Mouse (Mus musculus) kidney, adult 2 months (tissue): ENCODE data around the gene Foxp2. TPM values are rescaled to one million over a fixed set of nuclear protein-coding genes. Genes with fewer than 3 reads are reported as not detected.

ENCODE experiments used
- DNase-seq: peaks from one replicate; pipeline ENCODE4 v3.0.0; 2021
- H3K27ac ChIP-seq: fragments of 200-500 bp; 2 replicates; pipeline ENCODE4 v1.5.1; 2012; ENCODE audit warnings: low read depth, low read length, control low read depth, inconsistent platforms; ENCODE audit not compliant: insufficient read depth
- H3K27me3 ChIP-seq: fragments of 200-500 bp; replicated peaks from 2 replicates; pipeline ENCODE4 v1.6.1; 2012; ENCODE audit warnings: mild to moderate bottlenecking, moderate library complexity, low read length, inconsistent platforms; ENCODE audit not compliant: control insufficient read depth, insufficient read depth
- H3K36me3 ChIP-seq: fragments of 200-500 bp; 2 replicates; pipeline ENCODE4 v1.6.1; 2012; ENCODE audit warnings: mild to moderate bottlenecking, moderate library complexity, low read length, inconsistent platforms; ENCODE audit not compliant: control insufficient read depth, insufficient read depth
- H3K4me1 ChIP-seq: fragments of 200-500 bp; 2 replicates; pipeline ENCODE4 v1.6.1; 2011; ENCODE audit warnings: low read length; ENCODE audit not compliant: control insufficient read depth, insufficient read depth
- H3K4me3 ChIP-seq: fragments of 200-500 bp; 2 replicates; pipeline ENCODE4 v1.5.1; 2011; ENCODE audit warnings: mild to moderate bottlenecking, low read depth, low read length, control low read depth; ENCODE audit not compliant: insufficient read depth
- CTCF ChIP-seq: fragments of 200-500 bp; conservative IDR thresholded peaks from 2 replicates; pipeline ENCODE4 v1.5.1; 2011; ENCODE audit warnings: low read depth, mild to moderate bottlenecking, control low read depth, low read length, moderate library complexity, mixed read lengths; ENCODE audit not compliant: insufficient read depth, insufficient read length
- POLR2A ChIP-seq: fragments of 200-500 bp; IDR thresholded peaks from one replicate; pipeline ENCODE4 v1.6.1; 2011; ENCODE audit warnings: low read depth, low read length, control low read depth
- WGBS: fragments of 180-500 bp; shearing (Covaris S2); methylation state at CpG from one replicate; pipeline ENCODE4 v1.1.7; 2018; 5-methylcytosine and 5-hydroxymethylcytosine counted together
- polyA plus RNA-seq: library from polyadenylated mRNA; depleted of rRNA; stranded (reverse); fragments of >200 nt; gene quantifications from 2 replicates; pipeline ENCODE4 v1.2.3, GENCODE M21; 2012; rRNA removed

Gene Foxp2
- polyA plus RNA-seq, 1 experiment, result 0.69 TPM

DNA sequence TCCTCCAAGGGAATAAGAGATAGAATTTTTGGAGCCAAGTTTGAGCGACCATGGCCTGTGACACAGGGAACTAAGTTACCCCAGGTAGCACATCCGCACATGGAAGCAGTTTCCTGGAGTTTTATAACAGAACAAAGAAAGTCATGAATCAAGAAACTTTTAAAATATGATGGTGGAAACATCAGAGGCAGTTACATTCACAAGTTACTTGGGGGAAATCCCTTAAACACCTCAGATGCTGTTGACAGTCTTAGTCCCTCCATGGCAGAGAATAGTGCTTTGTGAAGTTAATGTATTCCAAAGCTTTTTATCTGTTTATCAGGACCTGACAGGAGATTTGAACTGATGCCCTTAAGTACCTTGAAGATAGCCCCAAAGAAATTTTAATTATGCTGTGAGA lies 558.6 kb downstream of the Foxp2 start:
- H3K27me3 ChIP-seq, result no peaks in the 10 kb centered on the region
- H3K4me1 ChIP-seq, result no peaks in the 10 kb centered on the region
- 87% methylated on average over 2 of the region's 2 CpGs for WGBS

DNA sequence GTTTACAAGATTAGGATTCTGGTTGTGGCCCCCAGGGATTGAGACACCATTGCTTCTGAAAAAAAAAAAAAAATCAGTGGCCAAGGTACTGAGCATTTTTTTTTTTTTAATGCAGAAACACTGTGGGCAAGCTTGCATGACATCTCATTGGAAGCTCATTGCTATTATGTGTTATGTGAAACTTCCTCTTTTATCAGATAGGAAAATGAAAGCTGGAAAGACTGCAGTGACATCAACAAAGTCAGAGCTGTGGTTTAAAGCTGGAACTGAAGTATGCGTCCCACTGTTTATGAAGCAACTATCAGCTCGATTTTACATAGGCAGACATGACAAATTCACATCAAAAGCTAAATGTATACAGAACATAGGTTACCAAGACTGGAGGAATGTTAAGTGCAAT lies 562.2 kb downstream of the Foxp2 start:
- WGBS, result 81% methylated on average over 2 of the region's 2 CpGs
- H3K4me3 ChIP-seq, result no peak overlapping the region
- H3K4me1 ChIP-seq, result no peaks in the 10 kb centered on the region

More for the DNA sequence above, 558.6 kb downstream of the Foxp2 start:
- H3K4me3 ChIP-seq, result no peak overlapping the region
- TF ChIP-seq POLR2A (no peak), CTCF (no peak)
- no peak overlapping the region for H3K27ac ChIP-seq
- DNase-seq, result no peak
- no peaks in the 10 kb centered on the region for H3K36me3 ChIP-seq

DNA sequence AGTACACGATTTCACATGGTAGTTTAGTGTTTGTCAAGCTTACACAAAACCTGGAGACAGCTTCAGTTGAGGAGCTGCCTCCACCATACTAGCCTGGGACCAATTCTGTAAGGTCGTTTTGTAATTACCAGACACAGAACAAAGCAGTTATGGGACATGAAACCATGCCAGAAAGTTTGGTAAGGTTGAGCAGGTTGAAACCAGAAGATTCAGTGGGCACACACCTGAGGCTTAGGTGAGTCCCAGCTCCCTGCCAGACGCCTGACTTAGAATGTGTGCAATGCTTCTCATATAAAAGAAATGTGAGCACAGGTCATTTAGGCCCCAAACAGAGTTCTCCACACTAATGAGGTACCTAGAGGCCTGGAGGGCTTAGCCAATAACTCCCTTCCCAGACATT lies 564.3 kb downstream of the Foxp2 start:
- TF ChIP-seq POLR2A (no peak), CTCF (no peak)
- no peaks in the 10 kb centered on the region for H3K36me3 ChIP-seq
- DNase-seq, result peak; percentile 26
- WGBS, result 57% methylated on average over 3 of the region's 3 CpGs
- no peaks in the 10 kb centered on the region for H3K4me1 ChIP-seq
- H3K27me3 ChIP-seq, result no peaks in the 10 kb centered on the region
- no peak overlapping the region for H3K4me3 ChIP-seq
- no peak overlapping the region for H3K27ac ChIP-seq

More for the DNA sequence above, 562.2 kb downstream of the Foxp2 start:
- H3K27me3 ChIP-seq, result no peaks in the 10 kb centered on the region
- no peaks in the 10 kb centered on the region for H3K36me3 ChIP-seq
- TF ChIP-seq POLR2A (no peak), CTCF (no peak)
- no peak overlapping the region for H3K27ac ChIP-seq
- no peak for DNase-seq

DNA sequence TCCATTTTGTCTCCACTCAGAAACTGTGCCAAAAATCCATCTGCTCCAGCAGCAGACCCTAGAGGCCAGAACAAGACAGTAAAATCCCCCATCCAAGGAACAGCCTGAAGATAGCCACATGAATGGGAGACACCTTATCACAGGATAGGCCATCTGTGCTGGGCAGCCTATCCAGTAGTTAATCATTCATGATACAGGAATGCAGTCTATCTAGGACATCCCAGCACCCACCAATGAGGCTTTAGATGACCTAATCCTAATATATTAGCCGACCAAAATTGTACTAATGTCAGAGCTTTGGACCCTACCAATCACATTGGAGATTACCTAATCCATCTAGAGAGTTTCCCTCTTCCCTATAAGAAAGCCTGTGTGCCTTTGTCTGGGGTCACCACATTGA lies 565.5 kb downstream of the Foxp2 start:
- Histone ChIP-seq H3K4me1 (no peaks in the 10 kb centered on the region), H3K4me3 (no peak overlapping the region), H3K27me3 (no peaks in the 10 kb centered on the region), H3K36me3 (no peaks in the 10 kb centered on the region), H3K27ac (no peak overlapping the region)
- TF ChIP-seq CTCF (no peak), POLR2A (no peak)
- no peak for DNase-seq
- WGBS, result 50% methylated on average over 1 of the region's 1 CpGs

DNA sequence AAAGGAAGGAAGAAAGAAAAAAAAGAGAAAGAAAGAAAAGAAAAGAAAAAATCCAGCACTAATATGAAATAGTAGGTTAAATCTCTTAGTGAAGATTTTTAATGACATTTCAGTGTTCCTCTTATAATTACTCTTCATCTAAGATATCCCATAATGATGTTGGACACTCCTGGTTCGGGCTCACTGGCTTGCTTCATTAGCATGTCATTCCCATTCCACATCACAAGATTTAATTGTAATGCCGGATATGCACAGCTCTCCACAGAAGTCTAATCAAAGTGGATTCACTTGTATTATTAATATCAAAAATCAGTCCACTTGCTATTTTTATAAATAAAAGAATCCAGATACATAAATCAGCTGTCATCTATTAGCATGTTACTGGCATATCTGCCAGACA lies 585.8 kb downstream of the Foxp2 start:
- Histone ChIP-seq H3K4me1 (no peaks in the 10 kb centered on the region), H3K27me3 (no peaks in the 10 kb centered on the region), H3K27ac (no peak overlapping the region), H3K4me3 (no peak overlapping the region), H3K36me3 (no peaks in the 10 kb centered on the region)
- TF ChIP-seq CTCF (no peak), POLR2A (no peak)
- no peak for DNase-seq
- 83% methylated on average over 2 of the region's 2 CpGs for WGBS

Other genes starting within 250 kb of the Foxp2 start
- 0.09 TPM in 1 of 2 replicates, not detected in the other for gene Ppp1r3a, start 146.1 kb upstream of the Foxp2 start, polyA plus RNA-seq